Mouse (Mus musculus): ENCODE data around the gene Nkx2-3.

Nkx2-3 gene

GRCm38 (mm10) chr19:43605666-43606551 lies 6.2 kb upstream of the Nkx2-3 start:
- no peak for DNase-seq

GRCm38 (mm10) chr19:43606552-43607530 lies 5.3 kb upstream of the Nkx2-3 start:
- DNase-seq, result no peak

GRCm38 (mm10) chr19:43607842-43608680 lies 4.1 kb upstream of the Nkx2-3 start:
- no peak for DNase-seq

- DNase-seq, result no peak
Measured at GRCm38 (mm10) chr19:43608711-43609457, 3.2 kb upstream of the Nkx2-3 start.

- DNase-seq, result no peak
Measured at GRCm38 (mm10) chr19:43609458-43610330, 2.4 kb upstream of the Nkx2-3 start.

GRCm38 (mm10) chr19:43610341-43610848 lies 1.7 kb upstream of the Nkx2-3 start:
- DNase-seq, result no peak

GRCm38 (mm10) chr19:43611110-43611509 lies 1.0 kb upstream of the Nkx2-3 start:
- no peak for DNase-seq

- DNase-seq, result no peak
Measured at GRCm38 (mm10) chr19:43611561-43611960, 564 bp upstream of the Nkx2-3 start.

- DNase-seq, result no peak
Measured at GRCm38 (mm10) chr19:43612501-43612971, 411 bp downstream of the Nkx2-3 start.

- no peak for DNase-seq
Measured at GRCm38 (mm10) chr19:43613293-43614130, 1.4 kb downstream of the Nkx2-3 start.

GRCm38 (mm10) chr19:43614341-43615073 lies 2.4 kb downstream of the Nkx2-3 start:
- no peak for DNase-seq

GRCm38 (mm10) chr19:43615074-43615445 lies 2.9 kb downstream of the Nkx2-3 start:
- DNase-seq, result no peak

- DNase-seq, result no peak
Measured at GRCm38 (mm10) chr19:43615571-43616414, 3.7 kb downstream of the Nkx2-3 start.

- no peak for DNase-seq
Measured at GRCm38 (mm10) chr19:43616415-43616861, 4.3 kb downstream of the Nkx2-3 start.

GRCm38 (mm10) chr19:43616889-43617288 lies 4.8 kb downstream of the Nkx2-3 start:
- no peak for DNase-seq

GRCm38 (mm10) chr19:43617761-43618349 lies 5.7 kb downstream of the Nkx2-3 start:
- no peak for DNase-seq

- no peak for DNase-seq
Measured at GRCm38 (mm10) chr19:43618505-43619030, 6.4 kb downstream of the Nkx2-3 start.
